Mouse (Mus musculus): ENCODE measurements around the gene Pgbd5. TPM values are rescaled to one million over a fixed set of nuclear protein-coding genes. Genes with fewer than 3 reads are reported as not detected.

Pgbd5 gene
- total RNA-seq, 2 experiments from 2014 or later: 0.63 to 1.8 TPM

DNA sequence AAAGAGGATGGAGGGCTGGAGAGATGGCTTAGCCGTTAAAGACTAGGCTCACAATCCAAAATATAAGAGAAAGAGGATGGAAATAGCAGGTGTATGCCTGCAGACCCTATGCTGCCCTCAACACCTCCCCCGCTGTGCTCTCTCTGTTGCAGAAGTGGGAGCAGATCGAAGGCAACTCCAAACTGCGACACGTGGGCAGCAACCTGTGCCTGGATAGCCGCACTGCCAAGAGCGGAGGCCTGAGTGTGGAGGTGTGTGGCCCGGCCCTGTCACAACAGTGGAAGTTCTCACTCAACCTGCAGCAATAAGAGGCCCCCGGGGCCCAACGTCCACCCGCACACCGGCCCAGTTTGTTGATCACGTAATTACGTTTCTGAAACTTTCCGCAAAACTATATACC, 96.3 kb downstream of the Pgbd5 start:
- DNase-seq: no peak

DNA sequence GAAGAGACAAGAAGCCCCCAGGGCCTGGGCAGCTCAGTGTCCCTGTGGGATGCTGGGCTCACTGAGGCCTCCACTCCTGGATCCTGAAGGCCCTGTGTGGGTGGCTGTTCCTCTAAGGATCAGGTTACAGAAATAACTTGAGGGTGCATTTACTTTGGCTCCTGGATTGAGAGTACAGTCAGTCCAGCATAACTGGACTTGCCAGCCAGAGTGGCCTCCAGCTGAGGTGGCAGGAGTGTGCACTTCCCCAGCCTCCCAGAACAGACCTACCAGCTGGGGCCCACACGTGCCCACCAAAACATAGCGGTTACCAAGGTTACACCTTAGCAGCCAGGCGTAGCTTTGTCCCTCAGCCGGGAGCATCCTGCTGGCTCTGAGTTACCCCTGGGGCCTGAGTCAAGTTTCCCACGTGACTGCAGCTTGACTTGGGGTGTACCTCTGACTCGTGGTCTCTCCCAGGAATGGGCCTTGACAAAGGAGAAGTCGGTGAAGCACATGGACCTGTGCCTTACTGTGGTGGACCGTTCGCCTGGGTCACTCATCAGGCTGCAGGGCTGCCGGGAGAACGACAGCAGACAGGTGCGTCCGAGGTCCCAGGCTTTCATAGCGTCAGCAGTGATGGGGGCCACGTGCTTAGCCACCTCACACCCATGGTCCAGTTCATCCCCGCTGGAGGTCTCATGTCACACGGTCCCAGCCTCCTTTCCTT, 98.9 kb downstream of the Pgbd5 start:
- no peak for DNase-seq

DNA sequence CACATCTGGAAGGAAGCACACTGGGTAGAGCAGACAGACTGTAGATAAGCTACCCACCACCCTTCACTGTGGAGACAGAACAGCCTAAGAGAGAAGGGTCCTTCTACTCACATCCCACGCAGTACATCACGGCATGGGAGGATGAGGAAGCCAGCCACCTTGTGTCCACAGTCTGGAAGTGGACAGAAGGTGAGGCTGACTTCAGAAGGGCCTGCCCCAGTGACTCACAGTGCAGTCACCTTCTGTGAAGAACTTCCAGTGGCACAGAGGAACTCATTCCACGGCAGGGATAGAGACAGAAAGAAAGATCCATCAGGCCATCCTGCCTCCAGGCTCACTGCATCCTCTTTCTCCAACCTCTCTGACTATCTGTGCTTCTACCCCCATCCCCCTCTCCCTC, 99.7 kb downstream of the Pgbd5 start:
- no peak for DNase-seq

DNA sequence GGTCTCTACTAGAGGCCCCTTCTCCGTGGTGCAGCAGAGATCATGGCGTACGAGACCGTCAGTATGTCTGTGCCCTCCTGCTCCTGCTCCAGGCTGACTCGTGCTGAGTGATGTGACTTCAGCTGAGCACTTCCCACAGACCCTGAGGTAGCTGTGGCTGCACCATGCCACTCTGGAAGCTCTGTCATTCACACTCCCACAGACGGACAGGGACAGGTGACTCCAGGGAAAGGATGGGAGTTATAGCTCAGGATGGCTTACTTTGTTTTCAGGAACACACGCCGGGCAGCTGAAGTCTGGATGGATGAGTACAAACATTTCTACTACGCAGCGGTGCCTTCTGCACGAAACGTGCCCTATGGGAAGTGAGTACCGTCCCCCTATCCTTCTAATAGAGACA, 103.2 kb downstream of the Pgbd5 start:
- no peak for DNase-seq

DNA sequence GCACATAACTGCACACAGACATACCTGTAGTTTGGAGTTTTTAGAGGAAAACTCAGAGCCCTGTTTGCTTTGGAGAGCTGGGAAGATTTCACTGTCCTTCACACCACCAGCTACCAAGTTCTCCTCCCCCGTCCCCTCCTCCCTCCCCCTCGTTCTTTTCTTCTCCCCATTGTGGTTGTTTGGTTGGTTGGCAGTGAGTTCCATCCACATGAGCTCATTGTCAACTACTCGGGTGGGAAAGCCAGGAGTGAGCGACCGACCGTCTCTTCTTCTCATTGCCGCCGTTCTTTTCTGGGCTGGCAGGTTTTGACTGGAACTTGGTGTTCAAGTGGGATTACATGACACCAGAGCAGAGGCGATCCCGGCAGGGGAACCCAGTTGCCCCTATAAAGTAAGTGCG, 107.8 kb downstream of the Pgbd5 start:
- no peak for DNase-seq

DNA sequence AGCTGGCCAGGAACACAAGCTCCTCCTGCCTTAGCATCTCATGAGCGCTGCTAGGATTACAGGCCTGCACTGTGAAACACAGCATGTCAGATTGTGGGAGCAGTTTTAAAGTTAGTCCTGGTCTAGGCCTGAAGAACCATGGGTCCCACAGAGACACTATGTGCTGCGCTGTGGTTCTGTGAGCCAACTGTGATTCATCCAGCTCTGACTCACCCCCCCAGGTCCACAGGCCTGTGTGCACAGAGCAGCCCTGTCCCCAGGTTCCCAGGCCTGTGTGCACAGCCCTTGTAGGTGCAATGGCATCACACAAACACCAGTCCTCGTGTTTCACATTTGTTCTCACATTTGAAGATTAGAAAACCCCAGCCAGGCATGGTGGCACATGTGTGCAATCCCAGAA, 108.4 kb downstream of the Pgbd5 start:
- DNase-seq: no peak

DNA sequence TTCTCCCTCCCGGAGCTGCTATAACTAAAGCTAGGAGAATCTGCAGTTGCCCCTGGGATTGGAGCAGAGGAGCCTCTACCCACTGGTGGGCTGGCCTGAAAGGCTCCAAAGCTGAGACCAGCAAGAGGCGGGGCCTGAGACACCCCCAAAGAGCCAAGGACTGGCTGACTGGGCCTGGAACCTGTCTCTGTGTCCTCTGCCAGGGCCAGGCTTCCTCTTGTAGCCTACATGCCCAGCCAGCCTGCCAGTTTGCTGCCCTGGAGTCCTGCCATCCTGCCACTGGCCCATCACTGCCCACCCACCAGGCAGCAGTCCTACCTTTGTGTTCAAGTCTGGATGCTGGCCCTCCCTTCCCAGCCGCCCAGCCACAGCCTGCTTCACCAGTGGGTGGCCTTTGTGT, 109.0 kb downstream of the Pgbd5 start:
- DNase-seq: no peak

DNA sequence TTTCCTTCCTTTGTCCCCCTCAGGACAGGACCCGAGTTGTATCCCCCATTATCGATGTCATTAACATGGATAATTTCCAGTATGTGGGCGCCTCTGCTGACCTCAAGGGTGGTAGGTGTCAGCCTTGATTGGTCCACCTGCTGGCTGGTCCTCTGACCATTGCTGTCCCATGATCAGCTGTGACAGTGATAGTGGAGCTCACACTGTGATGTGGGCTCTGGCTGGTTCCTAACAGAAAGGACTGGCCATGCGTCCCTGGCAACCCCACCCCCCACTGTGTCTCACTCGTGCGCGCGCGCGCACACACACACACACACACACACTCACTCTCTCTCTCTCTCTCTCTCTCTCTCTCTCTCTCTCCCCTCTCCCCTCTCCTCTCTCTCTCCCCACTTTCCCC, 109.8 kb downstream of the Pgbd5 start:
- no peak for DNase-seq

DNA sequence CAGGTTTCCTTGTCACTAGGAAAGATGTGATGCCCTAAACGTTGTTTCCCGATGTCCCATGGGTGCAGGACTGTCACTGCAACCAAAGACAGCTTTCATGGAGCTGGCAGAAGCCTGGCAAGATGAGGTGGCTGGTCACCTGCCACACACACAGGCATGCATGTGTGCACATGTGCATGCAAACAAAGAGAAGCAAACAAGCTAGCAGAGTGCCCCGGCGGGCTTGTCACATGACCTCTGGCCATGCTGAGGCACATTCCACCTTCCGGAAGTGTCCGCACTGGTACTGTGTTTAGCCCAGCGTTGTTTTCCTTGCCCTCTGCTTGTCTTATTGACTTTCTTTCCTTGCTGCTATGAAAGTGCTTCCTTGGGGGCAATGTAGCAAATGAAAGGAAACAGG, 111.2 kb downstream of the Pgbd5 start:
- DNase-seq: no peak

DNA sequence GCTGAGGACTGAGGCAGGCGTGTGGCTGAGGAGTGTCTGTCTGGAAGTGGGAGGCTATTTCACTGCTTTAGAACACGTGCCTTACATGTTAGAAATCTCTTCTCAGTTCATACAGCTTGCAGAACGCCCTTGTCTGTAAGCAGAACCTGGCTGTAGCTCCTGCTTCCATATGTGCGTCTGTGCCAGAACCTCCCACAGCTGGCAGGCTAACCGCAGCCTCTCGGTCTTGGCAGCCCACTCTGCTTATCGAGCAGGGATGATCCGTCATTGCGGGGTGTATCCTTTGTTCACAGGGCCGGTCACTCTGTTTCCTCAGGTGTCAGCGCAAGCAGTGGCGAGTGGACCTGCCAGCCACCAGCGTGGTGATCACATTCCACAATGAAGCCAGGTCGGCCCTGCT, 116.1 kb downstream of the Pgbd5 start:
- no peak for DNase-seq

DNA sequence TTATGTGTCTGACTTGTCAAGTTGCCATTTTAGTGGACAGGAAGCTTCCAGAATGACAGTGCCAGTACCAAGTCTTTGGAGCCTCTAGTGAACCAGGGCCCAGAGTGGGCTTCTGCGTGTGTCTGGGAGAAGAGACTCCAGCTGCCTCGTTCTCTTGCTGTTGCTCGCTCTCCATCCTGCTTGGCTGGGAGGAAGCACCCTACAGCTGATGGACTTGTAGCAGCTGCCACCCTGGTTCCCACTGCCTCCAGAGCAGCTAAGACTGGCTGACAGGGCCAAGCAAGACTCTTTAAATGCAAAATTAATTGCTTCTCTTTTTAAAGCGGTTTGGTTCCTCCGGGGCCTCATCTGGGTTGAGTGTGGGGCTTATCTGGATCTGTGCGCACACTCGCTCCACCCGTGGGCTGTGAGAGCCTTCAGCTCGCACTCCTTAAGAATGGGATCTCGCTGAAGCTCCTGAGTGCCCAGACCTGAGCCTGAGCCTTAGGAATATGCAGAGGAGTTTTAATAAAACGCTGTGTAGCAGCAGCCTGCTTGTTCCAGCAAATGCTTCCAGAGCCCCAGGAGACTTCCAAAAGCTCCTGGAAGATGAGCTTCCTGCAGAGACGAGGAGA, 118.1 kb downstream of the Pgbd5 start:
- DNase-seq: no peak

DNA sequence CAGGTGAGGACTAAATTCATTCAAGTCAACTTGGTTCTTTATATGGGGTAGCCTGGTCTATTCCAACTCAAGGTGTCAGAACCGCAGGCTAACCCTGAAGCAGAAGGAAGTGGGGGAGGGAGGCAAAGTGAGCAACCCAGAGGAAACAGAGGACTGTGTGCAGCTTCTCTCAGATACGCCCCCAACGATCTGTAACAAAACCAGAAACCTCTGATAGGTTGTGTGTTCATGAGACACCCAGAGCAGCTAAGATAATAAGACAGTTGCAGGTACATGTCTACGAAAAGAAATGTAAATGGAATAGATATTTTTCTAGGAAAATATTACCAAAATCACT, 120.2 kb downstream of the Pgbd5 start:
- DNase-seq: no peak

Other genes starting within 250 kb of the Pgbd5 start
- 10 to 100 TPM; 40.8 to 46.3 TPM for gene Galnt2, start 208.3 kb downstream of the Pgbd5 start, total RNA-seq (2021)
- gene Cog2, start 81.1 kb upstream of the Pgbd5 start, total RNA-seq (2021): 10 to 100 TPM; 22.6 to 28.1 TPM
- 10 to 100 TPM; 11.0 to 13.8 TPM for gene Agt, start 130.0 kb upstream of the Pgbd5 start, total RNA-seq (2021)
- not detected for gene Capn9, start 136.5 kb upstream of the Pgbd5 start, total RNA-seq (2021)
- 10 to 100 TPM; 31.7 to 42.0 TPM for gene 2310022B05Rik, start 223.7 kb upstream of the Pgbd5 start, total RNA-seq (2021)

All from gastrocnemius, postnatal 10 days (tissue).